Mouse (Mus musculus) intestine, embryonic 14.5 days (tissue): ENCODE measurements around the gene Dact1. TPM values are rescaled to one million over a fixed set of nuclear protein-coding genes. Genes with fewer than 3 reads are reported as not detected.

Experiments
- ATAC-seq: fragments of 200-750 bp; cut with Nextera tagmentation; replicated peaks from 2 replicates; pipeline ENCODE4 v1.8.0; 2017; ENCODE audit warnings: low read depth, moderate number of reproducible peaks, moderate TSS enrichment, moderate library complexity; ENCODE audit not compliant: low FRiP score, low TSS enrichment
- DNase-seq: peaks from one replicate; pipeline ENCODE4 v3.0.0-alpha.2; 2018; ENCODE audit warnings: low spot score
- H3K27ac ChIP-seq: fragments of 300-500 bp; sonication (generic); 2 replicates; pipeline ENCODE4 v1.5.1; 2014; ENCODE audit warnings: low read depth, mild to moderate bottlenecking, control low read depth
- H3K27me3 ChIP-seq: fragments of 300-500 bp; sonication (generic); replicated peaks from 2 replicates; pipeline ENCODE4 v1.6.1; 2014; ENCODE audit warnings: low read length, control low read depth; ENCODE audit not compliant: control insufficient read depth, insufficient read depth
- H3K36me3 ChIP-seq: fragments of 300-500 bp; sonication (generic); 2 replicates; pipeline ENCODE4 v1.6.1; 2014; ENCODE audit warnings: low read length, control low read depth; ENCODE audit not compliant: control insufficient read depth, insufficient read depth
- H3K4me1 ChIP-seq: fragments of 300-500 bp; sonication (generic); replicated peaks from 2 replicates; pipeline ENCODE4 v1.6.1; 2014; ENCODE audit warnings: low read length, control low read depth, mixed read lengths; ENCODE audit not compliant: control insufficient read depth, insufficient read depth
- H3K4me2 ChIP-seq: fragments of 300-500 bp; sonication (generic); 2 replicates; pipeline ENCODE4 v1.6.1; 2014; ENCODE audit warnings: low read length
- H3K4me3 ChIP-seq: fragments of 300-500 bp; sonication (generic); 2 replicates; pipeline ENCODE4 v1.5.1; 2014; ENCODE audit warnings: low read depth, low read length, control low read depth, mixed read lengths
- H3K9ac ChIP-seq: fragments of 300-500 bp; sonication (generic); 2 replicates; pipeline ENCODE4 v1.6.1; 2014; ENCODE audit warnings: mild to moderate bottlenecking, low read length
- H3K9me3 ChIP-seq: fragments of 300-500 bp; sonication (generic); 2 replicates; pipeline ENCODE4 v1.6.1; 2016; ENCODE audit warnings: low read length, control low read depth; ENCODE audit not compliant: control insufficient read depth
- WGBS: fragments of 180-500 bp; shearing (Covaris S2); extraction: QIAGEN DNeasy Blood & Tissue Kit; methylation state at CpG from one replicate; pipeline ENCODE4 v1.1.7; 2014; 5-methylcytosine and 5-hydroxymethylcytosine counted together
- polyA plus RNA-seq: library from polyadenylated mRNA; unstranded; fragments of >200 nt; fragmentation: Nextera tagmentation; extraction: Ambion mirVana; gene quantifications from 2 replicates; pipeline ENCODE4 v1.2.1, GENCODE M21; 2014

Dact1 gene
- polyA plus RNA-seq, 1 experiment from 2014 or later, result 15.1 TPM

DNA sequence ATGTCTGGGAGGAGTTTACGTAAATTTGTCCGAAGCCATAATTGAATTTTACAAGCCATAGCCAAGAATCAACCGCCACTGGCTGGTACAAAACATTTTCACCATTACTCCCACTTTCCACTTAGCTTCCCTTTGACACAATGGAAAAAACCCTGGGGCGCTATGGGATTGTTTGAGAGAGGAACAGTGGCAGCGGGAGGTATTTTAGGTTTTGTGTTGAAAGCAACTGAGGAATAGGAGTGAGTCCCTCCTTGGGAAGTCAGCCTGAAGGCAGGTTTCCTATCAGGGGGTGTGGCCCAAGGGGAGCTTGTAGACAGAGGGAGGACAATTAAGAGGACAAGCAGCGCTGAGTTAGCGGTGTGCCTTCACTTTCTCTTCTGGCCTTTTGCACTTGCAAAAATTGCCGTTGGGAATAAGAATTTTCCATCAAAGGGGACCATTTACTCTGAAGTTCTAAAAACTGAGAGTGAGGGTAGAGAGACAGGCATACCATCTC is 38.8 kb downstream of the Dact1 start:
- no peaks in the 10 kb centered on the region for H3K9me3 ChIP-seq
- ATAC-seq (no peak), DNase-seq (no peak)
- H3K27me3 ChIP-seq, result no peaks in the 10 kb centered on the region
- H3K4me3 ChIP-seq, result no peak overlapping the region
- no peak overlapping the region for H3K9ac ChIP-seq
- 70% methylated on average over 8 of the region's 8 CpGs for WGBS
- H3K4me1 ChIP-seq, result peaks cover 18% of the 10 kb centered on the region; the same call in 1 of the 2 replicates
- H3K4me2 ChIP-seq, result no peak overlapping the region
- H3K36me3 ChIP-seq, result no peaks in the 10 kb centered on the region
- H3K27ac ChIP-seq, result no peak overlapping the region

DNA sequence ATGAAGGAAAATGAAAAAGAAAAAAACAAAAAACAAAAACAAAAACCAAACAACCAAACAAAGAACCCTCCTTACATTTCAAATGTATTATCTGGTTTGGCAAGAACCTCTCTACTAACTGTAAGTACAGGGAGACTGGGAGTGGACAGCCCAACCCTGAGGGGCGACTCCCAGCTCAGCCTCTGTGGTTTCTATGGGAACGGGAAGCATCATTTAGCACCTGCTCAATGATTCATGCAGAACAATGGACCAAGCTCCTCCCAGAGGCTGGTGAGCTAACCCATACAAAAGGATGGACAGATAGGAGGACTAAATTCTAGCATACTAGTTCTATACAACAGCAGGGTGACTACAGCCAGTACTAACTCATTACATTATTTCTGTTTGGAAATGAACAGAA is 40.4 kb downstream of the Dact1 start:
- H3K27me3 ChIP-seq, result no peaks in the 10 kb centered on the region
- WGBS, result 82% methylated on average over 2 of the region's 2 CpGs
- H3K27ac ChIP-seq, result no peak overlapping the region
- DNase-seq (no peak), ATAC-seq (no peak)
- H3K4me1 ChIP-seq, result peaks cover 18% of the 10 kb centered on the region; the same call in 1 of the 2 replicates
- no peak overlapping the region for H3K4me3 ChIP-seq
- H3K9ac ChIP-seq, result no peak overlapping the region
- H3K9me3 ChIP-seq, result no peaks in the 10 kb centered on the region
- H3K36me3 ChIP-seq, result no peaks in the 10 kb centered on the region
- no peak overlapping the region for H3K4me2 ChIP-seq

DNA sequence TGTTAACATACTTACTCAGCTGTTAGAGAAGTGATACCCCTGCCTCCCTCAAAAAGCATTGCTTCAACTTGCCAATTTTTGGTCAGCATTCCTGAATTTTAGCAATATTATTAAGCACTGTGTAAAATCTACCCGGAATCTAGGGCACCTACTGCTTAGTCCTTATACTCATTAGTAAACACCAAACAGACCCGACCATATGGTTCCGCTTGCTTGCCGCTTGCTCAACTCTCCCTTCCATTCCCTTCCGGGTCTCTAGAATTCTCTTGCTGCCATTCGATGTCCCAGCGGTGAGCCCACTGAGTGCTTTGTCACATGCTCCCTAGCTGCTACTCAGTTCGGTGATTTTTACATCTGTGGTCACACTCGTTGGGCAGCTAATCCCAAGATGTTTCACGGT is 45.0 kb downstream of the Dact1 start:
- Histone ChIP-seq H3K36me3 (no peaks in the 10 kb centered on the region), H3K4me2 (no peak overlapping the region), H3K27ac (no peak overlapping the region), H3K27me3 (no peaks in the 10 kb centered on the region), H3K4me1 (peaks cover 5% of the 10 kb centered on the region; the same call in 1 of the 2 replicates), H3K9ac (no peak overlapping the region), H3K9me3 (no peaks in the 10 kb centered on the region), H3K4me3 (no peak overlapping the region)
- DNase-seq (no peak), ATAC-seq (no peak)
- 74% methylated on average over 10 of the region's 10 CpGs for WGBS

DNA sequence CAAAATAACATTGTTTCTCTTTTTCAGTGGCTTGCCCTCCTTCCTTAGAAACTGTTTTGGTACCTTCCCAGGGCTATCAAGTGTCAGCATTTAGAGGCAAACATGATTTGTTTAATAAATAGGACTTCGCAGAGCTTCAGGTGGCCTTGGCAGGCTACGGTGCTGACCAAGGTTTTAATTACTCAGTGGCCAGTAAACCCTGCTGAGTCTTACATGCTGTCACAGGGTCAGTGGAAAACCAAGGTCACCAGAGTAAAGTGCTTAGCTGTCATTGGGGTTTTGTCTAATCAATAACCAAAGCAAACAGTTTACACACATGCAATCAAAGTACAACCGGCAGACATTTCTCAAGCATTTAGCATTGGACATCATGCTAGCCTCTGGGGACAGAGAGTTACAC is 45.4 kb downstream of the Dact1 start:
- ATAC-seq (no peak), DNase-seq (no peak)
- H3K4me2 ChIP-seq, result no peak overlapping the region
- H3K4me1 ChIP-seq, result peaks cover 5% of the 10 kb centered on the region; the same call in 1 of the 2 replicates
- H3K27me3 ChIP-seq, result no peaks in the 10 kb centered on the region
- no peaks in the 10 kb centered on the region for H3K9me3 ChIP-seq
- H3K27ac ChIP-seq, result no peak overlapping the region
- WGBS, result 61% methylated on average over 3 of the region's 3 CpGs
- H3K9ac ChIP-seq, result no peak overlapping the region
- H3K4me3 ChIP-seq, result no peak overlapping the region
- no peaks in the 10 kb centered on the region for H3K36me3 ChIP-seq

DNA sequence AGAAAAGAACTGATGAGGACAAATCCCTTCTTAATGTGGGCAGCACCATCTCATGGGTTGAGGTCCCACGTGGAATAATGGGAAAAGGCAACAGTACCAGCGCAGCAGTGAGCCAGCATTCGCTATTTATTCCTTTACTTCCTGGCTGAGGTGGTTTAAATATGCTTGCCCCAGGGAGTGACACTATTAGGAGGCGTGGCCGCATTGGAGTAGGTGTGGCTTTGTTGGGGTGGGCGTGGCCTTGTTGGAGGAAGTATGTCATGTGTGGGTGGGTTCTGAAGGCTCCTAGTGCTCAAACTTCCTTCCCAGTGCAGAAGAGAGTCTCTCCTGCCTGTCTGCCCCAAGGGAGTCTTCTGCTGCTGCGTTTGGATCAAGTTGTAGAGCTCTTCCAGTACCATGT is 51.9 kb downstream of the Dact1 start:
- no peaks in the 10 kb centered on the region for H3K27me3 ChIP-seq
- no peak overlapping the region for H3K9ac ChIP-seq
- H3K36me3 ChIP-seq, result no peaks in the 10 kb centered on the region
- 90% methylated on average over 7 of the region's 7 CpGs for WGBS
- H3K27ac ChIP-seq, result no peak overlapping the region
- no peaks in the 10 kb centered on the region for H3K9me3 ChIP-seq
- H3K4me1 ChIP-seq, result peaks cover 5% of the 10 kb centered on the region; the same call in 1 of the 2 replicates
- no peak overlapping the region for H3K4me3 ChIP-seq
- H3K4me2 ChIP-seq, result no peak overlapping the region
- no peak for ATAC-seq
- no peak for DNase-seq

DNA sequence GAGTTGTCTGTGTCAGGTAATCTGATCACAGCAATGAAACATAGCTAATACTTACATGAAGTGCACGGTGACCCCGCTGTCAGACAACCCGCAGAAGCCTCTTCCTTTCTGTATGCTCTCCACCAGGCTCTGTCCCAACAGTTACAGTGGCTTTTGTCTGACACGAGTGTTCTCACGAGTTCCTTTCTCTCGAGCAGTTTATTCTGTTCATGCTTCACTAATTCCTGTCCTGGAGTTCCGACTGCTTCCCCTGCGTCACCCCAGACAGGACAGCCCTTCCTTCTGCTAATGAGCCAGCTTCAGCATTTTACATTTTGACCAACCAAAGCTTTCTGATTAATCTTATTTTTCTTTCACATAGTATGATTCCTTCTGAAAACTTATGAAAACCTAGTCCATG is 52.7 kb downstream of the Dact1 start:
- H3K4me3 ChIP-seq, result no peak overlapping the region
- no peak for ATAC-seq

DNA sequence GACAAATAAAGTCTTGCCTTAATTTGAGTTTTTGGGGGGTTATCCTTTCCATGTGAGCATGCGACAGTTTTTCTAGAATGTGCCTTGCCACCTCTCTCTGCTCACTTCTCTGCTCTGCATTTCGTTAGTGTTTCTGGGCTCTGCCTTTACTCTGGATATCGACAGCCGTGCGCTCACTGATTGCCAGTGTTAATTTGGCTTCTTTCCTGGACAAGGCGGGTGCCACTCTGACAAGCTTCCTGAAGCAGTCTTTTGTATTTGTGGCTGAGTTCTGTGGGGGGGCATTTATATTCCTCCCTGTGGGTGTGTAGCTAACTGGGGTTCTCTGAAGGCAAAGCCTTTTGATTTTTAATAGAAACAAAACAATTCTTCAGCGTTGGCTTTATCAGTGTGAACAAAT is 54.4 kb downstream of the Dact1 start:
- no peaks in the 10 kb centered on the region for H3K27me3 ChIP-seq
- no peak overlapping the region for H3K4me2 ChIP-seq
- no peak overlapping the region for H3K4me3 ChIP-seq
- no peak overlapping the region for H3K9ac ChIP-seq
- 73% methylated on average over 7 of the region's 7 CpGs for WGBS
- no peak for ATAC-seq
- peaks cover under 1% of the 10 kb centered on the region; the same call in 1 of the 2 replicates for H3K4me1 ChIP-seq
- H3K9me3 ChIP-seq, result no peaks in the 10 kb centered on the region
- no peak for DNase-seq
- H3K27ac ChIP-seq, result no peak overlapping the region
- H3K36me3 ChIP-seq, result no peaks in the 10 kb centered on the region

More for the DNA sequence above, 52.7 kb downstream of the Dact1 start:
- 86% methylated on average over 8 of the region's 8 CpGs for WGBS
- H3K9ac ChIP-seq, result no peak overlapping the region
- no peaks in the 10 kb centered on the region for H3K36me3 ChIP-seq
- peaks cover 5% of the 10 kb centered on the region; the same call in 1 of the 2 replicates for H3K4me1 ChIP-seq
- no peak overlapping the region for H3K27ac ChIP-seq
- no peaks in the 10 kb centered on the region for H3K27me3 ChIP-seq
- no peak overlapping the region for H3K4me2 ChIP-seq
- no peaks in the 10 kb centered on the region for H3K9me3 ChIP-seq
- DNase-seq, result no peak

DNA sequence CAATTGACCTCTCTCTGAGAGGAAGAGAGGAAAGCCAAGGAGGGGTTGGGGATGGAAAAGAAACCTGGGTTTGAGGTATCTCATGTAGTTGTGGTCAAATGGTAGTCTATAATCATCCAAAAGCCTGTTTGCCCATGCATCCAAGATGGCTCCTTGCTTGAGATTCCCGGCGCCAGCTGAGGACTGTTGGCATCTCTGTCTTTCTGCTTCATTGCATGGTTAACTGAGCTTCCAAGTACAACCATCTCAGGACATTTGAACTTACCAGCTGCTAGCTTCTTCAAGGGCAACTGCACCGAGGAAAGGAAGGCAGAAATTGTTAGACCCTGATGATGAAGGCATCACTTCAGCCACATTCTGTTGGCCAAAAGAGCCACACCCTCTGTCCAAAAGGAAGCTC is 54.8 kb downstream of the Dact1 start:
- ATAC-seq (no peak), DNase-seq (no peak)
- WGBS, result 93% methylated on average over 3 of the region's 3 CpGs
- Histone ChIP-seq H3K36me3 (no peaks in the 10 kb centered on the region), H3K4me1 (no peaks in the 10 kb centered on the region), H3K27ac (no peak overlapping the region), H3K9ac (no peak overlapping the region), H3K4me2 (no peak overlapping the region), H3K9me3 (no peaks in the 10 kb centered on the region), H3K27me3 (no peaks in the 10 kb centered on the region), H3K4me3 (no peak overlapping the region)

DNA sequence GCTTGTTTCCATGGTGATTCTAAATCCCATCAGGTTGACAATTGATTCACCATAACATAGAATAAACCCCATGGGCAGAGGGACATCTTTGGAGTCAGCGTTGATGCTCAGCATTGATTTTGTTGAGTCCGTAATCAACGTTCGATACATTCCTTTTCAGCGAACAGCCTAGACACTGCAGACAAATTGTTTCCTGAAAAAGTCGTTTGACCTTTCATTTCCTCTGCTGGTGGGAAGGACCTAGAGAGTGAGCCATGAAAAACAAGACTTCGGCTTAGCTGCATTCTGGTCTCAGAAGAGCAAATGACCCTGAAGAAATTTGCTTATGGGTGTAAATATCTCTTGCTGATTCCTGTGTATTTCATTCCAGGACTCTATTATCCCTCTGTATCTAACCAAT is 55.5 kb downstream of the Dact1 start:
- no peak overlapping the region for H3K4me2 ChIP-seq
- H3K27ac ChIP-seq, result no peak overlapping the region
- no peak for ATAC-seq
- no peaks in the 10 kb centered on the region for H3K36me3 ChIP-seq
- no peak overlapping the region for H3K4me3 ChIP-seq
- no peaks in the 10 kb centered on the region for H3K27me3 ChIP-seq
- WGBS, result 61% methylated on average over 7 of the region's 7 CpGs
- H3K4me1 ChIP-seq, result no peaks in the 10 kb centered on the region
- H3K9ac ChIP-seq, result no peak overlapping the region
- no peaks in the 10 kb centered on the region for H3K9me3 ChIP-seq
- no peak for DNase-seq
